Mouse (Mus musculus) MEL (cell line): ENCODE measurements around the gene Tigit. TPM values are rescaled to one million over a fixed set of nuclear protein-coding genes. Genes with fewer than 3 reads are reported as not detected.
A peak's percentile ranks its signal among the peaks of the same experiment; 100 is the strongest.

Experiments
- DNase-seq: peaks from one replicate; pipeline ENCODE4 v3.0.0; 2011; ENCODE audit warnings: low read depth, low spot score
- H3K27ac ChIP-seq: 2 replicates; pipeline ENCODE4 v1.5.1; 2012; ENCODE audit warnings: low read depth, mild to moderate bottlenecking, control low read depth, low read length, moderate library complexity; ENCODE audit not compliant: control insufficient read depth
- H3K27me3 ChIP-seq, 2 experiments: fragments of 150-350 bp in 1 of 2; sonication (generic) in 1 of 2; 2 replicates each; pipeline ENCODE4 v1.6.1; 2012; ENCODE audit warnings: low read length in 2 of 2, mild to moderate bottlenecking in 2 of 2, improper control_type of control experiment in 1 of 2, moderate library complexity in 1 of 2; ENCODE audit not compliant: insufficient read depth in 2 of 2, control insufficient read depth in 1 of 2
- H3K36me3 ChIP-seq, 2 experiments: 2 replicates each; pipeline ENCODE4 v1.6.1; 2012 to 2014; ENCODE audit warnings: low read length in 2 of 2, improper control_type of control experiment in 1 of 2, inconsistent platforms in 1 of 2, mild to moderate bottlenecking in 1 of 2; ENCODE audit not compliant: insufficient read depth in 2 of 2, control insufficient read depth in 1 of 2
- H3K4me1 ChIP-seq, 2 experiments: fragments of 150-350 bp in 1 of 2; sonication (generic) in 1 of 2; 2 replicates each; pipeline ENCODE4 v1.6.1; 2012; ENCODE audit warnings: low read length in 2 of 2, improper control_type of control experiment in 1 of 2, mild to moderate bottlenecking in 1 of 2; ENCODE audit not compliant: insufficient read depth in 2 of 2, control insufficient read depth in 1 of 2
- H3K4me3 ChIP-seq, 2 experiments: fragments of 150-350 bp in 1 of 2; sonication (generic) in 1 of 2; 2 replicates each; pipeline ENCODE4 v1.5.1; 2012; ENCODE audit warnings: low read depth in 2 of 2, low read length in 2 of 2, mild to moderate bottlenecking in 2 of 2, moderate library complexity in 2 of 2, control low read depth in 1 of 2, improper control_type of control experiment in 1 of 2; ENCODE audit not compliant: control insufficient read depth in 1 of 2, insufficient read depth in 1 of 2
- H3K79me2 ChIP-seq: 2 replicates; pipeline ENCODE4 v1.6.1; 2012; ENCODE audit warnings: mild to moderate bottlenecking, low read length, moderate library complexity; ENCODE audit not compliant: control insufficient read depth, poor library complexity, insufficient read depth
- H3K9ac ChIP-seq: 2 replicates; pipeline ENCODE4 v1.6.1; 2012; ENCODE audit warnings: low read depth, mild to moderate bottlenecking, control low read depth, low read length, moderate library complexity; ENCODE audit not compliant: control insufficient read depth, poor library complexity, severe bottlenecking
- H3K9me3 ChIP-seq: fragments of 150-350 bp; sonication (generic); replicated peaks from 2 replicates; pipeline ENCODE4 v1.6.1; 2012; ENCODE audit warnings: mild to moderate bottlenecking, low read length, improper control_type of control experiment, moderate library complexity; ENCODE audit not compliant: insufficient read depth
- BHLHE40 ChIP-seq: IDR thresholded peaks from 2 replicates; pipeline ENCODE4 v1.6.1; 2012; ENCODE audit warnings: low read depth, mild to moderate bottlenecking, inconsistent platforms, low read length, improper control_type of control experiment, borderline replicate concordance
- ELF1 ChIP-seq: IDR thresholded peaks from 2 replicates; pipeline ENCODE4 v1.6.1; 2014; ENCODE audit warnings: low read depth, mild to moderate bottlenecking, inconsistent platforms, low read length, improper control_type of control experiment, moderate library complexity
- EP300 ChIP-seq, 2 experiments: IDR thresholded peaks; 2 replicates each; pipeline ENCODE4 v1.6.1; 2011; ENCODE audit warnings: improper control_type of control experiment in 2 of 2, low read length in 2 of 2, low read depth in 1 of 2, mild to moderate bottlenecking in 1 of 2
- GATA1 ChIP-seq: IDR thresholded peaks from 2 replicates; pipeline ENCODE4 v1.6.1; 2011; ENCODE audit warnings: low read depth, low read length, improper control_type of control experiment
- JUND ChIP-seq: IDR thresholded peaks from 2 replicates; pipeline ENCODE4 v1.6.1; 2011; ENCODE audit warnings: low read depth, mild to moderate bottlenecking, improper control_type of control experiment, low read length
- MXI1 ChIP-seq: IDR thresholded peaks from 2 replicates; pipeline ENCODE4 v1.6.1; 2011; ENCODE audit warnings: mild to moderate bottlenecking, low read depth, low read length, improper control_type of control experiment
- MYB ChIP-seq: IDR thresholded peaks from 2 replicates; pipeline ENCODE4 v1.6.1; 2011; ENCODE audit warnings: mild to moderate bottlenecking, low read depth, low read length, improper control_type of control experiment
- UBTF ChIP-seq: IDR thresholded peaks from 2 replicates; pipeline ENCODE4 v1.6.1; 2012; ENCODE audit warnings: low read depth, mild to moderate bottlenecking, inconsistent platforms, low read length, improper control_type of control experiment, moderate library complexity, borderline replicate concordance; ENCODE audit not compliant: insufficient read depth
- USF1 ChIP-seq: IDR thresholded peaks from 2 replicates; pipeline ENCODE4 v1.6.1; 2014; ENCODE audit warnings: low read depth, mild to moderate bottlenecking, inconsistent platforms, low read length, improper control_type of control experiment, moderate library complexity
- ZKSCAN1 ChIP-seq: IDR thresholded peaks from 2 replicates; pipeline ENCODE4 v1.6.1; 2012; ENCODE audit warnings: low read depth, mild to moderate bottlenecking, inconsistent platforms, low read length, improper control_type of control experiment, moderate library complexity
- ZMIZ1 ChIP-seq: IDR thresholded peaks from 2 replicates; pipeline ENCODE4 v1.6.1; 2012; ENCODE audit warnings: low read depth, mild to moderate bottlenecking, inconsistent platforms, low read length, improper control_type of control experiment, moderate library complexity
- polyA plus RNA-seq, 2 experiments: library from polyadenylated mRNA; stranded (reverse) in 1 of 2; unstranded in 1 of 2; fragments of >175 nt in 1 of 2; fragments of >200 nt in 1 of 2; gene quantifications; 2 replicates each; pipeline versions ENCODE4 v1.2.1 to v1.2.4; 2012; ENCODE audit warnings: low replicate concordance in 2 of 2, low read depth in 1 of 2; ENCODE audit not compliant: insufficient read length in 2 of 2, insufficient read depth in 1 of 2, missing spikeins in 1 of 2
- total RNA-seq: library from RNA; depleted of rRNA; stranded (reverse); fragments of 300-350 nt; gene quantifications from 2 replicates; pipeline ENCODE4 v1.2.3, GENCODE M21; 2012

The Tigit gene
- total and polyA plus RNA-seq, 3 experiments, result 0.39 to 7.5 TPM; not detected in 1

DNA sequence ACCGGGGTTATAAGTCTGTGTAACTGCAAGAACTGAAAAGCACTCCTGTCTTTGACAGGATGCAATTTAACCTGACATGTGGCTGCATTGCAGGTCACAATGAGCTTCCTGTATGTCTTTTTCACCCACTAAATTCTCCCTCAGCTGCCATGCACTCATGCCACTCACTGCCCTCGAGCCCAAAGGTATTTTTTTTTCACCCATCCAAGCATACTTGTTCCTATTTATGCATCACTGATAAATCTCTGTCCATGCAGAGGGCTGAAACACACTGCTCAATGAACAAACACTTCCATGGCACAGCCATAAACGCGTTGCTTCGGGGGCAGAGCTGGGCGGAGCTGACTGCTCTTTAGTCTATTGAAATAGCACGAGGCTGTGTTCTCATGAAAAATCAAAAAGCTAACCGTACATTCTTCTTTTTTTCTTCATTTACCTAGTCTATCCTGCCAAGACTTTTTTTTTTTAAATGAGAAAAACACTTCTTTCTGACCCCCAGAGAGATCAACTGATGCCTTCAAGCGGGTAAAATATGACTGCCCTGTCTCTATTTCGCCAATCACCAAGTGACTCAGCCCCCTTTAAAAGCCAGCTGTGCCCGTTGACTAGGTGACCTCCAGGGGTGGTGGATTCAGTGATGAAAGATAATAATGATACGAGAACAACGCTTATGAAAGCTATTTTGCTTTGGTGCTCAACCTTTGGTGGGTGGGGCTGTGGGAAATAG, 44.6 kb upstream of the Tigit start:
- Histone ChIP-seq H3K9ac (peak overlapping the region; percentile 66), H3K79me2 (no peaks in the 10 kb centered on the region), H3K27ac (peak overlapping the region; percentile 65; the same call in 1 of the 2 replicates), H3K4me1 (peaks cover 3 to 25% of the 10 kb centered on the region in 2 experiments; a peak in 3 of 4 replicates), H3K4me3 (peak overlapping the region; percentile 68 to 83), H3K27me3 (no peaks in the 10 kb centered on the region), H3K36me3 (peaks cover 0 to 4% of the 10 kb centered on the region in 2 experiments; a peak in 2 of 4 replicates), H3K9me3 (no peaks in the 10 kb centered on the region)
- peak; percentile 44 for DNase-seq
- 0 out of 2 replicates have a peak, but pooled peaks have one; percentile 22 for TF ChIP-seq GATA1
- TF ChIP-seq UBTF, result no peak
- no peak for TF ChIP-seq MXI1
- TF ChIP-seq ZKSCAN1, result no peak

DNA sequence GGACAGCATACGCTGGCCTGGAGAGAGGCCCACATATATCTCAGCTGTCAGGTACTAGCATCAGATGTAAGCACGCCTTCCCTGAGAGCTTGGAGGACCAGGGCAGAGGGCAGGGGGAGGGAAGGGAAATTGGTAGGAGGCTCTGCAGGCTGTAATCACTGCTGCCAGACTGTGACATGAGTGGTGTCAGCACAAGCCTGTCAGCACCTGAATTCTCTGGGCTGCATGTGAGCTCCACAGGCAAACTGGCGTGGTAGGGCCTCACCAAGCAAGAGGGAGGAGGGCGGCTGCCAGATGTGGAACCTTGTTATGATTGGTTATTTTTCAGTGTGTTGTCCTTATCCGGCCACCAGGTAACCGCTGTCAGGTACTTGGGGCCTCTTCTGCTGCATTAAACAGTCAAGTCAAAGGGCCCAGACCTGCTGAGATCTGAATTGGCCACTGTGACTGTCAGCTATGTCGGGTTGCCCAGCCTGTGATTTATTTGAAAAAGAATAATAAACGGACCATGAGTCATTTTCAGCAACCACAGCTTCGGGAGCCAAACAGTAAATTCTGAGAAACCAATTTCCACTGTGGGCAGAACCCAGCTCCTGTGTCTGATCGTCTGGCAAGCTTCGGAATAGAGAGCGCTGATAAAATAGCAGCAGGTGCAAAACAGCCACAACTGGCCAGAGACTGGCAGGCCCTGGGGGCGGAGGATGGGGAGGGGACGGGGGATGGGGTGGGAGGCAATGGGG, 38.0 kb upstream of the Tigit start:
- no peak for DNase-seq
- H3K27me3 ChIP-seq, result no peaks in the 10 kb centered on the region
- H3K36me3 ChIP-seq, result peaks cover 0 to 2% of the 10 kb centered on the region in 2 experiments; a peak in 1 of 4 replicates
- no peak overlapping the region for H3K9ac ChIP-seq
- TF ChIP-seq BHLHE40 (no peak), USF1 (no peak), ZMIZ1 (no peak), EP300 (IDR thresholded peaks at IDR 0.05; ENCODE audit: low read depth in 1 of 2, low read length in 2 of 2) (no peak), JUND (no peak), UBTF (no peak), ELF1 (no peak)
- H3K4me1 ChIP-seq, result peaks cover 0 to 13% of the 10 kb centered on the region in 2 experiments; a peak in 2 of 4 replicates
- H3K27ac ChIP-seq, result no peak overlapping the region
- no peaks in the 10 kb centered on the region for H3K9me3 ChIP-seq
- H3K4me3 ChIP-seq, result no peak overlapping the region
- no peaks in the 10 kb centered on the region for H3K79me2 ChIP-seq

DNA sequence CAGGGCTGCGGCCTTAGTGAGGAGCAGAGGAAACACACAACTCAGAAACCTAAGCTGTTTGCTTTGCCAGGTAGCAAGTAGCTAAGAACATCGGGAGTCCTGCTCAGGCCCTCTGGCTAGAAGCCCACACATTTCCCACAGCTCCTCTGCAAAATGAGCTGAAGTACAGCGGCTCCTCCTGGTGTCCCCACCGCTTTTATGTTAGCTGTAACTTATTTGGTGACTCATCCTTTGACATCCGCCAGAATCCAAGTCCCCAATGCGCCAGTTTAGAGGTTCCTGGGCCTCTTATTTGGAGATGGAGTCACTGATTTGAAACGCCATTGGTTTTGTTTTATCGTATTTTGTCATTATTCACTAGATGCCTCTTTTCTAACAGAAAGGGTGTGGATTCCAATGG, 36.6 kb upstream of the Tigit start:
- Histone ChIP-seq H3K79me2 (no peaks in the 10 kb centered on the region), H3K4me1 (peaks cover 0 to 11% of the 10 kb centered on the region in 2 experiments; a peak in 2 of 4 replicates), H3K27me3 (no peaks in the 10 kb centered on the region), H3K36me3 (peaks cover 0 to 2% of the 10 kb centered on the region in 2 experiments; a peak in 1 of 4 replicates), H3K27ac (no peak overlapping the region), H3K9ac (no peak overlapping the region), H3K9me3 (no peaks in the 10 kb centered on the region), H3K4me3 (no peak overlapping the region)
- TF ChIP-seq ELF1, result no peak
- TF ChIP-seq MYB, result no peak
- DNase-seq, result no peak
